Mouse (Mus musculus) erythroblast, embryonic 14.5 days (primary cell): ENCODE measurements at regions not wholly inside any gene's neighbourhood (a gene's known extent, or its start where the extent isn't known, plus 50 kb on each side); places are given as distances from the start of the nearest gene placed in this dataset.

Experiments used
- GATA1 ChIP-seq: IDR thresholded peaks from 2 replicates; pipeline ENCODE4 v1.6.1; 2012; ENCODE audit warnings: low read length, inconsistent platforms, mixed read lengths
- TAL1 ChIP-seq: IDR thresholded peaks from 3 replicates; pipeline ENCODE4 v1.6.1; 2012; ENCODE audit warnings: low read length, inconsistent platforms, mixed read lengths

- TF ChIP-seq TAL1 (no peak), GATA1 (no peak)
These were observed 72.5 kb upstream of the Ppp1r12a start for GRCm38 (mm10) chr10:108089375-108089981.
